In the genomic region with DNA sequence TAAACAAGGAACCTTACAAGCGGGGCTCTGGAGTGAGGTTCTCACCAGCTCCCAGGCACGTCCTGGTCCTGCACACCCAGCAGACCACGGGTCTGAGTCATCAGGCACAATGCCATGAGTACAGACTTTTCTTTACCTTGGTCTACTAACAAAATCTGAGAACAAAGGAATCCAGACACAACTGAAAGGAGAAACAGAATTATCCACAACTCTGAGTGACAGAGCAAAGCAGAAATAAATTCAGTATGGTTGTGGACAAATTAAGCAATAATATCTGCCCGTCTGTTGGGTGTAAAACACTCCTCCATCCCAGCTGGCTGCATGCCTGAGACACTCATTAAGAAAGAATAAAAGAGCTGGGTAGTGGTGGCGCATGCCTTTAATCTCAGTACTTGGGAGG, we compare ENCODE assay signal across 14 mouse cellular contexts. TPM values are rescaled to one million over a fixed set of nuclear protein-coding genes. Genes with fewer than 3 reads are reported as not detected.
DNase-seq lines count a peak whose midpoint lies in the region; ATAC-seq and TF ChIP-seq lines count a peak whose summit lies in the region.
"Had no signal": no experiment of that assay in that cellular context is flagged by ENCODE, and none has a peak within 500 bp of the region (broad histone marks: within the 10 kb centered on the region; RNA-seq: fewer than 3 reads in every experiment).

No protein-coding gene starts in this region.

- no peak for TF ChIP-seq CTCF in forebrain, postnatal 0 days (IDR thresholded peaks at IDR 0.05; ENCODE audit: low read depth)

- peaks cover 20% of the 10 kb centered on the region; the same call in 1 of the 2 replicates for H3K36me3 ChIP-seq in forebrain, postnatal 0 days (ENCODE audit: insufficient read depth)
- H3K36me3 ChIP-seq in forebrain, embryonic 15.5 days, result peaks cover 17% of the 10 kb centered on the region
- no peaks in the 10 kb centered on the region for H3K36me3 ChIP-seq in hindbrain, embryonic 11.5 days (ENCODE audit: control insufficient read depth, insufficient read depth, low read length)
- peaks cover 58% of the 10 kb centered on the region for H3K36me3 ChIP-seq in heart, embryonic 10.5 days
- H3K36me3 ChIP-seq in hindbrain, embryonic 14.5 days (replicated peaks; ENCODE audit: control insufficient read depth, insufficient read depth), result peaks cover 35% of the 10 kb centered on the region

- no peaks in the 10 kb centered on the region for H3K27me3 ChIP-seq in forebrain, postnatal 0 days (ENCODE audit: insufficient read depth, low read length)
- no peaks in the 10 kb centered on the region for H3K27me3 ChIP-seq in forebrain, embryonic 15.5 days
- no peaks in the 10 kb centered on the region for H3K27me3 ChIP-seq in hindbrain, embryonic 11.5 days (ENCODE audit: control insufficient read depth, insufficient read depth, low read length)
- H3K27me3 ChIP-seq in heart, embryonic 10.5 days (ENCODE audit: insufficient read depth, poor library complexity, severe bottlenecking), result no peaks in the 10 kb centered on the region
- H3K27me3 ChIP-seq in hindbrain, embryonic 14.5 days (ENCODE audit: control insufficient read depth, insufficient read depth, low read length), result no peaks in the 10 kb centered on the region
- H3K27me3 ChIP-seq: liver, embryonic 12.5 days had no signal

- 40% methylated on average over 5 of the region's 5 CpGs for WGBS in forebrain, postnatal 0 days
- WGBS in forebrain, embryonic 15.5 days, result 44% methylated on average over 5 of the region's 5 CpGs
- WGBS in hindbrain, embryonic 11.5 days, result 94% methylated on average over 5 of the region's 5 CpGs
- 85% methylated on average over 5 of the region's 5 CpGs for WGBS in heart, embryonic 10.5 days
- 85% methylated on average over 5 of the region's 5 CpGs for WGBS in hindbrain, embryonic 14.5 days

- no peak for ATAC-seq in forebrain, postnatal 0 days
- ATAC-seq in forebrain, embryonic 15.5 days (replicated peaks), result no peak
- ATAC-seq in hindbrain, embryonic 11.5 days (ENCODE audit: low FRiP score), result no peak
- no peak for ATAC-seq in hindbrain, embryonic 14.5 days (ENCODE audit: low FRiP score)
- ATAC-seq: CD4-positive, CD25-positive, alpha-beta regulatory T cell, adult 4 months; hindbrain, postnatal 0 days; liver, embryonic 12.5 days had no signal

- H3K4me3 ChIP-seq in forebrain, postnatal 0 days (ENCODE audit: low read depth, low read length), result no peak overlapping the region
- no peak overlapping the region for H3K4me3 ChIP-seq in forebrain, embryonic 15.5 days
- H3K4me3 ChIP-seq in hindbrain, embryonic 11.5 days (ENCODE audit: low read depth, low read length), result no peak overlapping the region
- H3K4me3 ChIP-seq in heart, embryonic 10.5 days, result no peak overlapping the region
- H3K4me3 ChIP-seq in hindbrain, embryonic 14.5 days (replicated peaks; ENCODE audit: low read length), result no peak overlapping the region
- H3K4me3 ChIP-seq: liver, embryonic 12.5 days had no signal

- H3K9me3 ChIP-seq in forebrain, postnatal 0 days (ENCODE audit: low read length), result no peaks in the 10 kb centered on the region
- no peaks in the 10 kb centered on the region for H3K9me3 ChIP-seq in forebrain, embryonic 15.5 days
- no peaks in the 10 kb centered on the region for H3K9me3 ChIP-seq in hindbrain, embryonic 11.5 days (ENCODE audit: control insufficient read depth, low read length)
- no peaks in the 10 kb centered on the region for H3K9me3 ChIP-seq in heart, embryonic 10.5 days
- no peaks in the 10 kb centered on the region for H3K9me3 ChIP-seq in hindbrain, embryonic 14.5 days (ENCODE audit: control insufficient read depth, low read length)
- H3K9me3 ChIP-seq: liver, embryonic 12.5 days had no signal

- H3K4me1 ChIP-seq in forebrain, postnatal 0 days (ENCODE audit: insufficient read depth), result no peaks in the 10 kb centered on the region
- H3K4me1 ChIP-seq in forebrain, embryonic 15.5 days, result peaks cover 4% of the 10 kb centered on the region; the same call in 1 of the 2 replicates
- no peaks in the 10 kb centered on the region for H3K4me1 ChIP-seq in hindbrain, embryonic 11.5 days (replicated peaks; ENCODE audit: control insufficient read depth, insufficient read depth, low read length)
- no peaks in the 10 kb centered on the region for H3K4me1 ChIP-seq in heart, embryonic 10.5 days
- H3K4me1 ChIP-seq in hindbrain, embryonic 14.5 days (replicated peaks; ENCODE audit: control insufficient read depth, insufficient read depth, low read length), result no peaks in the 10 kb centered on the region
- H3K4me1 ChIP-seq: liver, embryonic 12.5 days had no signal

- peak; percentile 14 for DNase-seq in forebrain, postnatal 0 days
- peak; percentile 85 for DNase-seq in 416B (ENCODE audit: low read depth)
- peak; percentile 53 to 59 for DNase-seq in adrenal gland, postnatal 36 days
- peak; percentile 69 for DNase-seq in layer of hippocampus, adult 9-11 months
- no peak for DNase-seq in hindbrain, embryonic 11.5 days (ENCODE audit: low spot score)
- DNase-seq in heart, embryonic 10.5 days (ENCODE audit: low spot score), result no peak
- DNase-seq in hindbrain, embryonic 14.5 days (ENCODE audit: low spot score), result no peak
- DNase-seq: cerebellum, postnatal 25 days; gastrocnemius, postnatal 14 days; kidney, adult 8-10 months had no signal

- no peak overlapping the region for H3K9ac ChIP-seq in forebrain, postnatal 0 days
- no peak overlapping the region for H3K9ac ChIP-seq in forebrain, embryonic 15.5 days (replicated peaks)
- no peak overlapping the region for H3K9ac ChIP-seq in hindbrain, embryonic 11.5 days (ENCODE audit: low read depth, low read length)
- H3K9ac ChIP-seq in hindbrain, embryonic 14.5 days, result no peak overlapping the region
- H3K9ac ChIP-seq: liver, embryonic 12.5 days had no signal

- H3K4me2 ChIP-seq in forebrain, postnatal 0 days (ENCODE audit: low read depth), result no peak overlapping the region
- no peak overlapping the region for H3K4me2 ChIP-seq in forebrain, embryonic 15.5 days (replicated peaks)
- H3K4me2 ChIP-seq in hindbrain, embryonic 11.5 days (replicated peaks; ENCODE audit: low read depth, low read length), result no peak overlapping the region
- H3K4me2 ChIP-seq in hindbrain, embryonic 14.5 days (replicated peaks), result no peak overlapping the region
- H3K4me2 ChIP-seq: liver, embryonic 12.5 days had no signal

- no peak overlapping the region for H3K27ac ChIP-seq in forebrain, postnatal 0 days (ENCODE audit: low read depth, low read length)
- no peak overlapping the region for H3K27ac ChIP-seq in forebrain, embryonic 15.5 days (replicated peaks)
- H3K27ac ChIP-seq in hindbrain, embryonic 11.5 days (ENCODE audit: low read depth, low read length), result no peak overlapping the region
- no peak overlapping the region for H3K27ac ChIP-seq in heart, embryonic 10.5 days
- H3K27ac ChIP-seq in hindbrain, embryonic 14.5 days, result no peak overlapping the region
- H3K27ac ChIP-seq: hindbrain, postnatal 0 days; liver, embryonic 12.5 days had no signal

RNA-seq across cellular contexts. Expression of a gene that starts 13.4 kb away (rescaled TPM):
- total RNA-seq in forebrain, postnatal 0 days (2014; rRNA removed), result 46.5 and 49.0 TPM in 2 replicates
- 6.2 and 8.7 TPM in 2 replicates for polyA plus RNA-seq in forebrain, postnatal 0 days (2015; fragmentation: Nextera tagmentation; extraction: Ambion mirVana)
- 13.4 and 16.4 TPM in 2 replicates for polyA plus RNA-seq in forebrain, embryonic 15.5 days (2015; fragmentation: Nextera tagmentation; extraction: Ambion mirVana)
- 10 to 100 TPM; 21.5 to 26.9 TPM for total RNA-seq in adrenal gland, postnatal 36 days (2021)
- 4.1 and 7.1 TPM in 2 replicates for polyA plus RNA-seq in hindbrain, embryonic 11.5 days (2014; fragmentation: Nextera tagmentation; extraction: Ambion mirVana)
- 8.0 and 9.1 TPM in 2 replicates for polyA plus RNA-seq in heart, embryonic 10.5 days (2016; fragmentation: Nextera tagmentation; extraction: Ambion mirVana)
- polyA plus RNA-seq in hindbrain, embryonic 14.5 days (2014; fragmentation: Nextera tagmentation; extraction: Ambion mirVana), result 11.3 and 12.1 TPM in 2 replicates

Comparison
In these comparisons a context has a peak if more than half of its experiments do, and no peak if none do; other contexts are left out.
1. DNase-seq: peak in forebrain, postnatal 0 days (single experiment), 416B (single experiment), adrenal gland, postnatal 36 days (2 of 2) and layer of hippocampus, adult 9-11 months (single experiment); none in hindbrain, embryonic 11.5 days (single experiment), heart, embryonic 10.5 days (single experiment) and hindbrain, embryonic 14.5 days (single experiment).